Mouse (Mus musculus) stomach, postnatal 0 days (tissue): Measurements from ENCODE around the gene Itga9. TPM values are rescaled to one million over a fixed set of nuclear protein-coding genes. Genes with fewer than 3 reads are reported as not detected.

Source experiments
- ATAC-seq: fragments of 200-750 bp; cut with Nextera tagmentation; 2 replicates; pipeline ENCODE4 v1.8.0; 2017; ENCODE audit not compliant: low FRiP score, low TSS enrichment
- DNase-seq: peaks from one replicate; pipeline ENCODE4 v3.0.0-alpha.2; 2016; ENCODE audit warnings: low spot score
- H3K27ac ChIP-seq: fragments of 300-500 bp; sonication (generic); replicated peaks from 2 replicates; pipeline ENCODE4 v1.5.1; 2014; ENCODE audit warnings: mild to moderate bottlenecking, control low read depth
- H3K27me3 ChIP-seq: fragments of 300-500 bp; sonication (generic); 2 replicates; pipeline ENCODE4 v1.6.1; 2014; ENCODE audit warnings: low read length; ENCODE audit not compliant: control insufficient read depth, insufficient read depth
- H3K36me3 ChIP-seq: fragments of 300-500 bp; sonication (generic); 2 replicates; pipeline ENCODE4 v1.6.1; 2014; ENCODE audit warnings: low read length, mixed read lengths; ENCODE audit not compliant: control insufficient read depth, insufficient read depth
- H3K4me1 ChIP-seq: fragments of 300-500 bp; sonication (generic); replicated peaks from 2 replicates; pipeline ENCODE4 v1.6.1; 2014; ENCODE audit warnings: antibody characterized with exemption; ENCODE audit not compliant: control insufficient read depth, insufficient read depth
- H3K4me2 ChIP-seq: fragments of 300-500 bp; sonication (generic); replicated peaks from 2 replicates; pipeline ENCODE4 v1.6.1; 2014; ENCODE audit warnings: low read depth, mild to moderate bottlenecking, control low read depth, moderate library complexity
- H3K4me3 ChIP-seq: fragments of 300-500 bp; sonication (generic); 2 replicates; pipeline ENCODE4 v1.5.1; 2014; ENCODE audit warnings: low read depth, low read length, control low read depth
- H3K9ac ChIP-seq: fragments of 300-500 bp; sonication (generic); 2 replicates; pipeline ENCODE4 v1.6.1; 2014; ENCODE audit warnings: mild to moderate bottlenecking, low read length, control low read depth, mixed read lengths
- H3K9me3 ChIP-seq: fragments of 300-500 bp; sonication (generic); 2 replicates; pipeline ENCODE4 v1.6.1; 2016; ENCODE audit warnings: low read length; ENCODE audit not compliant: control insufficient read depth
- CTCF ChIP-seq: IDR thresholded peaks from 2 replicates; pipeline ENCODE4 v1.5.1; 2016; ENCODE audit warnings: antibody characterized with exemption, low read depth, mild to moderate bottlenecking, moderate library complexity
- EP300 ChIP-seq: optimal IDR thresholded peaks from 2 replicates; pipeline ENCODE3; 2016; ENCODE audit warnings: antibody characterized with exemption
- WGBS: fragments of 180-500 bp; shearing (Covaris S2); extraction: QIAGEN DNeasy Blood & Tissue Kit; methylation state at CpG from one replicate; pipeline ENCODE4 v1.1.7; 2014; 5-methylcytosine and 5-hydroxymethylcytosine counted together
- polyA plus RNA-seq: library from polyadenylated mRNA; unstranded; fragments of >200 nt; fragmentation: Nextera tagmentation; extraction: Ambion mirVana; gene quantifications from 2 replicates; pipeline ENCODE4 v1.2.1, GENCODE M21; 2015

Itga9 gene
- polyA plus RNA-seq, 1 experiment from 2014 or later, result 5.3 TPM

DNA sequence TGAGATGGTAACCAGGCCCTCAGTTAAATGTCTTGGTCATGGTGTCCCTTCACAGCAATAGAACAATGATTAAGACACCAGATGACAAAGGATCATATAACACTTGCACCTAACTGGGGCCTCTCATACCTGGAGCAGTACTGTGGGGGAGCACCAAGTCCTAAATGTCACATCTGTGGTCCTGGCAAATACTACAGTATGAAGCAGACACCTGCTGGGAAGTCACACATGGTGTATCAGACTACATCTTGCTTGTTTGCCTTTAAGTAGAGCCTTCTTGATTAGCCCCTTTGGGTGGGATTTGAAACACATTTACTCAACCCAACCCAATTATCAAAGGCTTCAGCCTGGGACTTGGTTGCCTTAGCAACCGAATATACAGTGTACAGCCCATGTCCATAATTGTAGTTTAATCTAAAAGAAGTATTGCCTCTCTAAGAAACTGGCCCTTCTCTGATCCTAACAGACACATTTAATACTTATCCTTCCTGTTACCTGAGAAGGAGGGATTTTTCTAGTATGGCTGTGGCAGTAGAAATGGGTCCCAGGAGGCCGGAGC, 170.5 kb downstream of the Itga9 start:
- H3K36me3 ChIP-seq, result no peaks in the 10 kb centered on the region
- H3K9ac ChIP-seq, result no peak overlapping the region
- H3K4me2 ChIP-seq, result no peak overlapping the region
- 0 out of 2 replicates have a peak, but pooled peaks cover 3% of the 10 kb centered on the region for H3K4me1 ChIP-seq
- H3K9me3 ChIP-seq, result no peaks in the 10 kb centered on the region
- H3K27ac ChIP-seq, result no peak overlapping the region
- no peak for TF ChIP-seq CTCF
- no peak for TF ChIP-seq EP300
- no peak for DNase-seq
- H3K4me3 ChIP-seq, result no peak overlapping the region
- WGBS, result 93% methylated on average over 2 of the region's 2 CpGs
- H3K27me3 ChIP-seq, result no peaks in the 10 kb centered on the region
- no peak for ATAC-seq

- ATAC-seq, result no peak
- Histone ChIP-seq H3K27ac (no peak overlapping the region), H3K36me3 (no peaks in the 10 kb centered on the region), H3K27me3 (no peaks in the 10 kb centered on the region), H3K4me3 (no peak overlapping the region), H3K9me3 (no peaks in the 10 kb centered on the region), H3K4me2 (no peak overlapping the region), H3K9ac (no peak overlapping the region), H3K4me1 (0 out of 2 replicates have a peak, but pooled peaks cover 3% of the 10 kb centered on the region)
- DNase-seq, result no peak
- no peak for TF ChIP-seq CTCF
- TF ChIP-seq EP300, result no peak
- WGBS, result 47% methylated on average over 2 of the region's 2 CpGs
These were observed 172.1 kb downstream of the Itga9 start for GRCm38 (mm10) chr9:118778596-118778995.

GRCm38 (mm10) chr9:118784621-118785020, 178.1 kb downstream of the Itga9 start:
- TF ChIP-seq CTCF, result no peak
- no peak for TF ChIP-seq EP300
- Histone ChIP-seq H3K4me3 (no peak overlapping the region), H3K9me3 (no peaks in the 10 kb centered on the region), H3K9ac (no peak overlapping the region), H3K27ac (no peak overlapping the region), H3K4me2 (no peak overlapping the region), H3K36me3 (no peaks in the 10 kb centered on the region), H3K4me1 (no peaks in the 10 kb centered on the region), H3K27me3 (no peaks in the 10 kb centered on the region)
- no peak for ATAC-seq
- WGBS, result 59% methylated on average over 4 of the region's 4 CpGs
- DNase-seq, result no peak

- Histone ChIP-seq H3K4me1 (no peaks in the 10 kb centered on the region), H3K9me3 (no peaks in the 10 kb centered on the region), H3K4me2 (no peak overlapping the region), H3K27ac (no peak overlapping the region), H3K9ac (no peak overlapping the region), H3K4me3 (no peak overlapping the region), H3K27me3 (no peaks in the 10 kb centered on the region), H3K36me3 (no peaks in the 10 kb centered on the region)
- WGBS, result 53% methylated on average over 6 of the region's 6 CpGs
- no peak for ATAC-seq
- no peak for DNase-seq
- no peak for TF ChIP-seq CTCF
- TF ChIP-seq EP300, result no peak
These were observed 179.3 kb downstream of the Itga9 start for GRCm38 (mm10) chr9:118785816-118786215.

GRCm38 (mm10) chr9:118788869-118789281, 182.4 kb downstream of the Itga9 start:
- Histone ChIP-seq H3K9me3 (no peaks in the 10 kb centered on the region), H3K36me3 (no peaks in the 10 kb centered on the region), H3K27me3 (no peaks in the 10 kb centered on the region), H3K27ac (peak overlapping the region; percentile 9; the same call in 1 of the 2 replicates), H3K9ac (no peak overlapping the region), H3K4me3 (no peak overlapping the region), H3K4me1 (no peaks in the 10 kb centered on the region), H3K4me2 (no peak overlapping the region)
- peak; percentile 56 for ATAC-seq
- TF ChIP-seq CTCF, result no peak
- no peak for TF ChIP-seq EP300
- WGBS, result 38% methylated on average over 10 of the region's 10 CpGs
- DNase-seq, result no peak

DNA sequence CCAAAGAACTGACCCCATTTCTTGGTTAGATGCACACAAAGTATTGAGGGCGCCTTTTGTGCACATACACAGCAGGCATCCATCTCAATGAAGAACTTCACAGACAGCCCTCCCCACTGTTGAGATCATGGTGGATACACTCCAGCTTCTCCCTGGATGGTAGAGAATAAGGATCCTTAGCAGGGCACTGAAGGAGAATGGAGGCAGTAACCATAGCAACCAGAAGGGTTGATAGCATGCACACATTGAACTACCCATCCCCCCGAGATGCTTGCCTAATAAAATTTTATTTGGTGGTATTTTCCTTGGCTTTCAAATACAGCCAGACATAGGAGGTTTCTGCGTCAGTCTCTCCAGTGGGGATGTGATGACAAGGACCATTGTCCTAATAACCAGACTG, 184.7 kb downstream of the Itga9 start:
- Histone ChIP-seq H3K4me1 (no peaks in the 10 kb centered on the region), H3K27ac (no peak overlapping the region), H3K9me3 (no peaks in the 10 kb centered on the region), H3K36me3 (no peaks in the 10 kb centered on the region), H3K4me3 (no peak overlapping the region), H3K27me3 (no peaks in the 10 kb centered on the region), H3K4me2 (no peak overlapping the region), H3K9ac (no peak overlapping the region)
- ATAC-seq, result no peak
- DNase-seq, result no peak
- TF ChIP-seq EP300 (no peak), CTCF (no peak)
- 89% methylated on average over 3 of the region's 3 CpGs for WGBS
